Mouse (Mus musculus) embryonic fibroblast, embryonic 13.5 days (primary cell): ENCODE data around the gene Fgf18.

Experiments used
- CTCF ChIP-seq: IDR thresholded peaks from 2 replicates; pipeline ENCODE4 v1.5.1; 2011; ENCODE audit warnings: mild to moderate bottlenecking, control low read depth, low read length, moderate library complexity, borderline replicate concordance; ENCODE audit not compliant: insufficient read depth
- POLR2A ChIP-seq: IDR thresholded peaks from 2 replicates; pipeline ENCODE4 v1.6.1; 2011; ENCODE audit warnings: low read depth, mild to moderate bottlenecking, control low read depth, low read length, moderate library complexity

DNA sequence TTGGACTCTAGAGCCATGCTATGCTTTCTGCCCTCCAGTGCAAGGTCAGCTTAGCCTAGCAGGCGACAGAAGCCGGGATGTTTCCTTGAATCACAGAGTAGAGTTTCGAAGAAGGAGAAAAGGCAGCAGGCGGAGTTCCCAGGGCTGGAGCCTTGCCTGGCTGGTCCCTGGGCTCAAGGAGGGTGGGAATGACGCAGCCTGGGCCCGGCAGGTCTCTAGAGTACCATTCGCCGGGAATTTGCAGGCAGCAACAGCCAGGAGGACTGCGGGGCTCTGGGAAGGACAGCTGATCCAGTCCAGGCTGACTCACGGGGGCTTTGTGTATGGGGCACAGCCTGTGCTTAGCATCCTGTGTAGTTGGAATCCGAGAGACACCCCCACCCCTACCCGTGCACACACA lies 48.8 kb downstream of the Fgf18 start:
- TF ChIP-seq CTCF (no peak), POLR2A (no peak)
